Mouse (Mus musculus): Measurements from ENCODE around the gene Acer2. TPM values are rescaled to one million over a fixed set of nuclear protein-coding genes. Genes with fewer than 3 reads are reported as not detected.
"Not testable (repeated sequence)": the region's sequence is repeated elsewhere in the genome, so short reads cannot be mapped to it uniquely, and the experiment has no call there.

Acer2 gene
- 1.9 and 2.1 TPM in 2 replicates for polyA plus RNA-seq (2012; rRNA removed)

DNA sequence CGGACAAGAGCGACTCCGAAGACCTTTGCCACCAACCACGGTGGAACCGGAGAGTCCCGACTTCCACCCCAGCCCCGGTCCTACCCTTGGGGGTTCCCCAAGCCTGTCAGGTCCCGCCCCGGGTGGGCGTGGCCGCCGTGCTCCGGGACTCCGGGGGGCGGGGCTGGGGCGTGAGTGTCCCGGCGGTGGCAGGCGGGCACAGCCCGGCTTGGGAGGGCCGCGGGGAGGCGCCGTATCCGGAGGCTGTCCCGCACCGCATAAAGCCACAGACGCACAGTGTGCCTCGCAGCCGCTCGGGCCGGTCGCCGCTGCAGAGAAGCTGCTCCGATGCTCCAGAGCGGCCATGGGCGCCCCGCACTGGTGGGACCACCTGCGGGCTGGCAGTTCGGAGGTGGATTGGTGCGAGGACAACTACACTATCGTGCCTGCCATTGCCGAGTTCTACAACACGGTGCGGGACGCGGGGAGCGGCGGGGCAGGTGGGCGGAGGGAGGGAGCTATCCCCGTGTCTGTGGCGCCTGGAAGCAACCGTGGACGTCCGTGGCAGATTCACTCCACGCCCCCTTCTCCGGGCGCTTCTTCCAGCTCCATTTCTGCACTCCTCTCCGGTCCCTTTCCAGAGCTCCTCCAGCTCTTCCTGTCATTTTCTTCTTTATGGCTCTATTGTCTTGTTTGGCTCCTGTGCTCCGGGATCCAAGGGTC, at the start of gene Acer2:
Gene Acer2 (plus strand): TSS at position 251 of the 702 bp plus-strand sequence.
- DNase-seq (ENCODE audit: low read depth in 1 of 2, low spot score in 2 of 2), result peak; percentile 63 to 95
- no peaks in the 10 kb centered on the region for H3K36me3 ChIP-seq (ENCODE audit: control insufficient read depth, insufficient read depth, low read length)
- H3K27ac ChIP-seq (ENCODE audit: insufficient read depth, low read length), result no peak within 1 kb of the TSS
- H3K4me1 ChIP-seq (ENCODE audit: control insufficient read depth, insufficient read depth, insufficient read length), result no peaks in the 10 kb centered on the region; the same call in 1 of the 2 replicates
- WGBS, result under 1% methylated on average over 46 of the region's 60 CpGs
- H3K27me3 ChIP-seq (ENCODE audit: control insufficient read depth, insufficient read depth, low read length), result peaks cover 3% of the 10 kb centered on the region; the same call in 1 of the 2 replicates
- peak within 1 kb of the TSS; percentile 76 for H3K4me3 ChIP-seq (ENCODE audit: extremely low read depth, insufficient read depth, insufficient read length)
- no peak for TF ChIP-seq CTCF (IDR thresholded peaks at IDR 0.05; ENCODE audit: extremely low read depth, insufficient read depth, insufficient read length, insufficient replicate concordance)
- peak; percentile 37; the same call in 1 of the 2 replicates for TF ChIP-seq POLR2A (IDR thresholded peaks at IDR 0.05; ENCODE audit: low read depth, low read length)

DNA sequence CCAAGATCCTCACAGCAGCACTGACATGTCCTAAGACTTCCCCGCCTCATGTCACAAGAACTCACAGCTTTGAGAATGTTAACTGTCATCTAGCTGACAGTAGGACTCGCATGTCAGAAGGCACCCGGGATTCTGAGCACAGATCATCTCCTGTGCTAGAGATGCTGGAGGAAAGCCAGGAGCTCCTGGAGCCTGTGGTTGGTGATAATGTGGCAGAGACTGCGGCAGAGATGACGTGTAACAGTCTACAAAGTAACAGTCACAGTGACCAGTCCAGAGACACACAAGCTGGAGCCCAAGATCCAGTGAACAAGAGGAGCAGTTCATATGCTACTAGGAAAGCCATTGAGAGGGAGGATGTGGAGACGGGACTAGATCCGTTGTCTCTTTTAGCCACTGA, 49.1 kb upstream of the Acer2 start:
- H3K4me1 ChIP-seq (ENCODE audit: control insufficient read depth, insufficient read depth, insufficient read length), result no peaks in the 10 kb centered on the region
- 90% methylated on average over 7 of the region's 7 CpGs for WGBS
- peaks cover 22% of the 10 kb centered on the region for H3K36me3 ChIP-seq (ENCODE audit: control insufficient read depth, insufficient read depth, low read length)
- TF ChIP-seq POLR2A (IDR thresholded peaks at IDR 0.05; ENCODE audit: low read depth, low read length) (no peak), CTCF (IDR thresholded peaks at IDR 0.05; ENCODE audit: extremely low read depth, insufficient read depth, insufficient read length, insufficient replicate concordance) (no peak)
- no peaks in the 10 kb centered on the region for H3K27me3 ChIP-seq (ENCODE audit: control insufficient read depth, insufficient read depth, low read length)
- no peak for DNase-seq (ENCODE audit: low read depth in 1 of 2, low spot score in 2 of 2)
- H3K4me3 ChIP-seq (ENCODE audit: extremely low read depth, insufficient read depth, insufficient read length), result no peak overlapping the region
- no peak overlapping the region for H3K27ac ChIP-seq (ENCODE audit: insufficient read depth, low read length)

DNA sequence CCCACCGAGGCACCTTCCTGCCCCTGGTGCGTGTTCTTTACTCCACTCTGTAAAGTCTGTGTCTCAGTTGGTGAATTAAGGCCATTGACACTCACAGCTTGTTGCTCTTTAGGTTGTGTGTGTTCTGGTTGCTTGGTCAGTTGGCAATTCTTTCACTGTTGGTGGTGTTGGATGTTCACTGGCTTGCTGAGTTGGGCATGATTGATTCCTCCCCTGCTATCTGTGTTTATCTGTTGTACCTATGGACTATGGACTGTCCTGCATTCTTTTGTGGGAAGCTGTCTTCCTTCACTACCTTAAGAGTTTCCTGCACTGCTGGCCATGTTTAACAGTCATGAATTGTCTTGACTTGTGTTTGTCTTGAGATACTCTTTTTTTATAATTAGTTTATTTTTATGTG, 42.3 kb upstream of the Acer2 start:
- H3K4me1 ChIP-seq (ENCODE audit: control insufficient read depth, insufficient read depth, insufficient read length), result no peaks in the 10 kb centered on the region
- no peak overlapping the region for H3K4me3 ChIP-seq (ENCODE audit: extremely low read depth, insufficient read depth, insufficient read length)
- DNase-seq (ENCODE audit: low read depth in 1 of 2, low spot score in 2 of 2), result no peak
- peaks cover 13% of the 10 kb centered on the region for H3K36me3 ChIP-seq (ENCODE audit: control insufficient read depth, insufficient read depth, low read length)
- no peak for TF ChIP-seq POLR2A (IDR thresholded peaks at IDR 0.05; ENCODE audit: low read depth, low read length)
- no peak for TF ChIP-seq CTCF (IDR thresholded peaks at IDR 0.05; ENCODE audit: extremely low read depth, insufficient read depth, insufficient read length, insufficient replicate concordance)
- H3K27ac ChIP-seq (ENCODE audit: insufficient read depth, low read length), result no peak overlapping the region
- 93% methylated on average over 2 of the region's 2 CpGs for WGBS
- H3K27me3 ChIP-seq (ENCODE audit: control insufficient read depth, insufficient read depth, low read length), result no peaks in the 10 kb centered on the region

- WGBS, result 95% methylated on average over 2 of the region's 2 CpGs
- H3K36me3 ChIP-seq (ENCODE audit: control insufficient read depth, insufficient read depth, low read length), result peaks cover 25% of the 10 kb centered on the region
- H3K27me3 ChIP-seq (ENCODE audit: control insufficient read depth, insufficient read depth, low read length); DNase-seq (ENCODE audit: low read depth in 1 of 2, low spot score in 2 of 2); H3K4me3 ChIP-seq (ENCODE audit: extremely low read depth, insufficient read depth, insufficient read length); H3K27ac ChIP-seq (ENCODE audit: insufficient read depth, low read length); H3K4me1 ChIP-seq (ENCODE audit: control insufficient read depth, insufficient read depth, insufficient read length): not testable (repeated sequence)
These were observed 33.1 kb upstream of the Acer2 start for GRCm38 (mm10) chr4:86841141-86841540.

- Histone ChIP-seq H3K4me1 (ENCODE audit: control insufficient read depth, insufficient read depth, insufficient read length) (no peaks in the 10 kb centered on the region), H3K36me3 (ENCODE audit: control insufficient read depth, insufficient read depth, low read length) (peaks cover 10% of the 10 kb centered on the region), H3K27me3 (ENCODE audit: control insufficient read depth, insufficient read depth, low read length) (no peaks in the 10 kb centered on the region), H3K27ac (ENCODE audit: insufficient read depth, low read length) (no peak overlapping the region), H3K4me3 (ENCODE audit: extremely low read depth, insufficient read depth, insufficient read length) (no peak overlapping the region)
- TF ChIP-seq POLR2A (IDR thresholded peaks at IDR 0.05; ENCODE audit: low read depth, low read length) (no peak), CTCF (IDR thresholded peaks at IDR 0.05; ENCODE audit: extremely low read depth, insufficient read depth, insufficient read length, insufficient replicate concordance) (no peak)
- DNase-seq (ENCODE audit: low read depth in 1 of 2, low spot score in 2 of 2), result no peak
- 94% methylated on average over 3 of the region's 3 CpGs for WGBS
These were observed 28.8 kb upstream of the Acer2 start for GRCm38 (mm10) chr4:86845384-86845783.

DNA sequence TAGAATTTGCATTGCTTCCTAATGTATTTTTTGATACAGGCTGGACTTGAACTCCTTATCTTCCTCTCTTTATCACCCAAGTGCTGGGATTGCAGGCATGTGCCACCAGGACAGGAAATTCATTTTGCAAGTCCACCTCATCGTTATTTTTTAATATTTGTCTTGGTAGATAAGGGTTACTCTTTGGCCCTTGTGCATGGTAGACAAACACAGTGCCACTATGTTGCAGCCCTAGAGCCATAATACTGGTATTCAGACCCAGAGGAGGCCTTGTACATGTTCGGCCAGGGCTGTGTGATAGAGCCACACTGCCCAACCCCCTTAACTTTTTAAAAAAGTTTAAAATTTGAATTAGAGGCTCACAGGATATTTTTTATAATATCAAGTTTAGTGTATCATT, 26.9 kb upstream of the Acer2 start:
- TF ChIP-seq POLR2A (IDR thresholded peaks at IDR 0.05; ENCODE audit: low read depth, low read length) (no peak), CTCF (IDR thresholded peaks at IDR 0.05; ENCODE audit: extremely low read depth, insufficient read depth, insufficient read length, insufficient replicate concordance) (no peak)
- no peak for DNase-seq (ENCODE audit: low read depth in 1 of 2, low spot score in 2 of 2)
- Histone ChIP-seq H3K4me1 (ENCODE audit: control insufficient read depth, insufficient read depth, insufficient read length) (no peaks in the 10 kb centered on the region), H3K4me3 (ENCODE audit: extremely low read depth, insufficient read depth, insufficient read length) (no peak overlapping the region), H3K36me3 (ENCODE audit: control insufficient read depth, insufficient read depth, low read length) (peaks cover 9% of the 10 kb centered on the region), H3K27ac (ENCODE audit: insufficient read depth, low read length) (no peak overlapping the region), H3K27me3 (ENCODE audit: control insufficient read depth, insufficient read depth, low read length) (no peaks in the 10 kb centered on the region)
- WGBS, result 87% methylated on average over 2 of the region's 2 CpGs

DNA sequence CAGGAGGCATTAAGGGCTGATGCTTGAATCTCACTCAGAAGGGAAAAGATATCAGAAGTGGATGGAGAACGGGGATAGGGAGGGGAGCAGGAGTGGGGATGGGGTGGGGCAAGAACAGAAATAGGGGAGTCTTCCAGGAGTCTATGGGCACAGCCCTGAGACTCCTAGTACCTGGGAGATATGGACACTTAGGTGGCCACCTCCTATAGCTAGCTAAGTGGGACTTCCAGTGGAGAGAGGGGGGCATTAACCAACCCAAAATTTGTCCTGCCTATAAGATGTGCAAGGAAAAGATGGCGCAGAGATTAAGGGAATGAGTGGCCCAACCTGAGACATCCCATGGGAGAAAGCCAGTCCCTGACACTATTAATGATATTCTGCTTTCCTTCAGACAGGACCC, 22.9 kb upstream of the Acer2 start:
- Histone ChIP-seq H3K4me3 (ENCODE audit: extremely low read depth, insufficient read depth, insufficient read length) (no peak overlapping the region), H3K4me1 (ENCODE audit: control insufficient read depth, insufficient read depth, insufficient read length) (no peaks in the 10 kb centered on the region; the same call in 1 of the 2 replicates), H3K27ac (ENCODE audit: insufficient read depth, low read length) (no peak overlapping the region), H3K27me3 (ENCODE audit: control insufficient read depth, insufficient read depth, low read length) (no peaks in the 10 kb centered on the region), H3K36me3 (ENCODE audit: control insufficient read depth, insufficient read depth, low read length) (peaks cover 24% of the 10 kb centered on the region)
- WGBS, result 93% methylated on average over 2 of the region's 2 CpGs
- TF ChIP-seq CTCF (IDR thresholded peaks at IDR 0.05; ENCODE audit: extremely low read depth, insufficient read depth, insufficient read length, insufficient replicate concordance) (no peak), POLR2A (IDR thresholded peaks at IDR 0.05; ENCODE audit: low read depth, low read length) (no peak)
- DNase-seq (ENCODE audit: low read depth in 1 of 2, low spot score in 2 of 2), result no peak
